Mouse (Mus musculus) heart, embryonic 11.5 days (tissue): ENCODE measurements around the gene Ryk. TPM values are rescaled to one million over a fixed set of nuclear protein-coding genes. Genes with fewer than 3 reads are reported as not detected.

Experiments used
- ATAC-seq: fragments of 200-750 bp; cut with Nextera tagmentation; replicated peaks from 2 replicates; pipeline ENCODE4 v1.8.0; 2017; ENCODE audit warnings: moderate library complexity; ENCODE audit not compliant: insufficient number of reproducible peaks, low FRiP score, low TSS enrichment
- H3K27ac ChIP-seq: fragments of 300-500 bp; sonication (generic); 2 replicates; pipeline ENCODE4 v1.5.1; 2014; ENCODE audit warnings: mild to moderate bottlenecking, low read depth, low read length
- H3K27me3 ChIP-seq: fragments of 300-500 bp; sonication (generic); 2 replicates; pipeline ENCODE4 v1.6.1; 2014; ENCODE audit warnings: mild to moderate bottlenecking, low read length, mixed read lengths; ENCODE audit not compliant: control insufficient read depth, insufficient read depth
- H3K36me3 ChIP-seq: fragments of 300-500 bp; sonication (generic); 2 replicates; pipeline ENCODE4 v1.6.1; 2014; ENCODE audit warnings: mild to moderate bottlenecking, low read length, moderate library complexity, mixed read lengths; ENCODE audit not compliant: control insufficient read depth, insufficient read depth
- H3K4me1 ChIP-seq: fragments of 300-500 bp; sonication (generic); 2 replicates; pipeline ENCODE4 v1.6.1; 2014; ENCODE audit warnings: low read length; ENCODE audit not compliant: control insufficient read depth, insufficient read depth
- H3K4me2 ChIP-seq: fragments of 300-500 bp; sonication (generic); 2 replicates; pipeline ENCODE4 v1.6.1; 2014; ENCODE audit warnings: mild to moderate bottlenecking, moderate library complexity
- H3K4me3 ChIP-seq: fragments of 300-500 bp; sonication (generic); 2 replicates; pipeline ENCODE4 v1.5.1; 2014; ENCODE audit warnings: low read depth, low read length
- H3K9ac ChIP-seq: fragments of 300-500 bp; sonication (generic); 2 replicates; pipeline ENCODE4 v1.6.1; 2014; ENCODE audit warnings: mild to moderate bottlenecking, low read depth, low read length, moderate library complexity
- H3K9me3 ChIP-seq: fragments of 300-500 bp; sonication (generic); replicated peaks from 2 replicates; pipeline ENCODE4 v1.6.1; 2016; ENCODE audit warnings: low read length; ENCODE audit not compliant: control insufficient read depth
- WGBS: fragments of 180-500 bp; shearing (Covaris S2); extraction: QIAGEN DNeasy Blood & Tissue Kit; methylation state at CpG from one replicate; pipeline ENCODE4 v1.1.7; 2014; ENCODE audit not compliant: insufficient replicate concordance; 5-methylcytosine and 5-hydroxymethylcytosine counted together
- polyA plus RNA-seq: library from polyadenylated mRNA; unstranded; fragments of >200 nt; fragmentation: Nextera tagmentation; extraction: Ambion mirVana; gene quantifications from 2 replicates; pipeline ENCODE4 v1.2.1, GENCODE M21; 2014

Ryk gene
- polyA plus RNA-seq, 1 experiment from 2014 or later, result 20.4 TPM

GRCm38 (mm10) chr9:102915292-102915854, 80.7 kb downstream of the Ryk start:
- H3K4me1 ChIP-seq, result peaks cover 16% of the 10 kb centered on the region
- ATAC-seq, result no peak
- H3K9me3 ChIP-seq, result no peaks in the 10 kb centered on the region
- H3K4me3 ChIP-seq, result no peak overlapping the region
- H3K27me3 ChIP-seq, result no peaks in the 10 kb centered on the region
- H3K9ac ChIP-seq, result no peak overlapping the region
- no peak overlapping the region for H3K4me2 ChIP-seq
- peaks cover 6% of the 10 kb centered on the region; the same call in 1 of the 2 replicates for H3K36me3 ChIP-seq
- H3K27ac ChIP-seq, result peak overlapping the region; percentile 7; the same call in 1 of the 2 replicates
- WGBS, result 56% methylated on average over 3 of the region's 3 CpGs

DNA sequence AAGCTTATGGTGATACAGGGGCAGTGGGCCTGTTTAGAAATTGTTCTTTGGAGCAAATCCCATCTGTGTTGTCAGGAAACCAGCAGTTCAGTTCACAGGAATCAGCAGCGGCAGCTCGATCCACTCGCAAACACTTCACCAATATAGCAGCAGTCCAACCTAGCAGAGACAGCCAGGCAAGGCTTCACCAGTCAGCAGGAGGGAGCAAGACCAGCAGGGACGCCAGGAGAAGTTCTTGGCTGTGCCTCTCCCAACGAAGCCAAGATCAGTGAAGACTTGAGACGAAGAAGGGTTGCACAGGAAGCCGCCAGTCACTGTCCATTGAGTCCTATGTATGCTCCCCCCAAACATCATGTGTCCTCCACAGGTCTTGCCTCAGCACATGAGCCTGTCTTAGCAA, 81.4 kb downstream of the Ryk start:
- no peak overlapping the region for H3K4me2 ChIP-seq
- WGBS, result 86% methylated on average over 7 of the region's 7 CpGs
- peak overlapping the region; percentile 7; the same call in 1 of the 2 replicates for H3K27ac ChIP-seq
- H3K27me3 ChIP-seq, result no peaks in the 10 kb centered on the region
- peaks cover 3% of the 10 kb centered on the region; the same call in 1 of the 2 replicates for H3K36me3 ChIP-seq
- no peak for ATAC-seq
- no peak overlapping the region for H3K4me3 ChIP-seq
- no peaks in the 10 kb centered on the region for H3K9me3 ChIP-seq
- peaks cover 16% of the 10 kb centered on the region for H3K4me1 ChIP-seq
- no peak overlapping the region for H3K9ac ChIP-seq

GRCm38 (mm10) chr9:102917532-102918129, 82.9 kb downstream of the Ryk start:
- H3K4me3 ChIP-seq, result no peak overlapping the region
- H3K9me3 ChIP-seq, result no peaks in the 10 kb centered on the region
- H3K27me3 ChIP-seq, result no peaks in the 10 kb centered on the region
- H3K4me1 ChIP-seq, result peaks cover 16% of the 10 kb centered on the region
- WGBS, result 79% methylated on average over 8 of the region's 8 CpGs
- no peak overlapping the region for H3K27ac ChIP-seq
- no peak for ATAC-seq
- no peak overlapping the region for H3K4me2 ChIP-seq
- no peak overlapping the region for H3K9ac ChIP-seq
- H3K36me3 ChIP-seq, result no peaks in the 10 kb centered on the region

DNA sequence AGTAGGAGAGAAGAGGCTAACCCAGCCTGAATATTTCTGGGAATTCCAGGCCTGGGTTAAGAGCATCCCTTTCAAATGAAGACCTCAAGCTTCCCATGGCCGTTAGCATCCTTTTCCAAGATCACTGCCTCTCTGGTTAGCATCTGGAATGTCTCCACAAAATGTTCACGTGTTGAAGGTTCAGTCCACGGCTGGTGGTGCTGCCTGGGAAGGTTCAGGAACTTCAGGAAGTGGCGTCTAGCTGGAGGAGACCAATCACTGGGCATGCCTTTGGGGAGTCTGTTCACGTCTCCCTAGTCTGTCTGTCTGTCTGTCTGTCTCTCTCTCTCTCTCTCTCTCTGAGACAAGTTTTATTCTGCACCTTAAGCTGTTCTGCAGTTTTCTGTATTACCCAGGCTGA, 84.8 kb downstream of the Ryk start:
- H3K4me1 ChIP-seq, result peaks cover 25% of the 10 kb centered on the region
- H3K4me3 ChIP-seq, result no peak overlapping the region
- no peaks in the 10 kb centered on the region for H3K36me3 ChIP-seq
- no peak overlapping the region for H3K4me2 ChIP-seq
- H3K9me3 ChIP-seq, result no peaks in the 10 kb centered on the region
- H3K9ac ChIP-seq, result no peak overlapping the region
- H3K27me3 ChIP-seq, result no peaks in the 10 kb centered on the region
- 48% methylated on average over 5 of the region's 5 CpGs for WGBS
- no peak overlapping the region for H3K27ac ChIP-seq
- ATAC-seq, result no peak

GRCm38 (mm10) chr9:102921791-102922190, 87.1 kb downstream of the Ryk start:
- no peaks in the 10 kb centered on the region for H3K27me3 ChIP-seq
- no peak overlapping the region for H3K27ac ChIP-seq
- peaks cover 15% of the 10 kb centered on the region; the same call in 1 of the 2 replicates for H3K4me1 ChIP-seq
- WGBS, result 83% methylated on average over 13 of the region's 13 CpGs
- no peaks in the 10 kb centered on the region for H3K36me3 ChIP-seq
- no peak overlapping the region for H3K9ac ChIP-seq
- ATAC-seq, result no peak
- no peaks in the 10 kb centered on the region for H3K9me3 ChIP-seq
- no peak overlapping the region for H3K4me3 ChIP-seq
- no peak overlapping the region for H3K4me2 ChIP-seq

- Histone ChIP-seq H3K9ac (no peak overlapping the region), H3K4me1 (peaks cover 15% of the 10 kb centered on the region; the same call in 1 of the 2 replicates), H3K36me3 (no peaks in the 10 kb centered on the region), H3K4me2 (no peak overlapping the region), H3K9me3 (no peaks in the 10 kb centered on the region), H3K4me3 (no peak overlapping the region), H3K27me3 (no peaks in the 10 kb centered on the region), H3K27ac (no peak overlapping the region)
- 79% methylated on average over 7 of the region's 7 CpGs for WGBS
- ATAC-seq, result no peak
Observed at GRCm38 (mm10) chr9:102922866-102923434, 88.2 kb downstream of the Ryk start.

- H3K27me3 ChIP-seq, result no peaks in the 10 kb centered on the region
- H3K4me3 ChIP-seq, result no peak overlapping the region
- no peak overlapping the region for H3K27ac ChIP-seq
- 59% methylated on average over 11 of the region's 11 CpGs for WGBS
- no peaks in the 10 kb centered on the region for H3K9me3 ChIP-seq
- H3K36me3 ChIP-seq, result no peaks in the 10 kb centered on the region
- no peak overlapping the region for H3K9ac ChIP-seq
- peaks cover 15% of the 10 kb centered on the region; the same call in 1 of the 2 replicates for H3K4me1 ChIP-seq
- H3K4me2 ChIP-seq, result no peak overlapping the region
- ATAC-seq, result no peak
Observed at GRCm38 (mm10) chr9:102923836-102924235, 89.1 kb downstream of the Ryk start.

DNA sequence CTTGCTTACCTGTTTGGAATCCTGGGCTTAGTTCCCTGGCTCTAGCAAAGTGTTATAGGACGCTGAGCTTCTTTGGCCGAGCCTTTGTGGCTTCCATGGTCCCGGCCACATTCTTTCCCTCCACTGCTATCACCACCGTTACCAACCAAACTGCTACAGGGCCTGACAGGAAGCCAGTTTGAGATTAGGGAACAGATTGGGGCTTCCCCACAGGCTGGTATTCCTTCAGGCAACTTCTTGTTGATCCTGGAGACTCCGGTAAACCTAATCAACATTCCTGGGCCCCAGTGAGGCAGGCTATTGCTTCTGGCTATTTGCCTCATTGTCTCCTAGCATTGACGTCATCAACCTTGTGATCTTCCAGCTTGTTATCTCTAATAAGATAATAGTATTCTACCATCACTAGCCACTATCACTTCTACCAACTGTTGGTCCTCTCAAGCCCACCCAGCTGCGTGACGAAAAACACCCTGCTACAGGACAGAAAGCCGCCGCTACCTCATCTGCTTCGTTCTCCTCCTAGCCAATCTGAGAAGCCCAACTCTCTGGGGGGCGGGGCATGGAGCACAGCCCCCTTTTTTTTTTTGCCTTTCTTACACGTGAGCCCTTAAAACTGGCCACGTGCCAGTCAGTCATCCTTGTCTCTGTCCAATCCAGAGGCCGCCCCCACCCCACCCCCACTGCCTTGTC, 90.1 kb downstream of the Ryk start:
- peak; percentile 71 for ATAC-seq
- H3K4me1 ChIP-seq, result peaks cover 15% of the 10 kb centered on the region; the same call in 1 of the 2 replicates
- 34% methylated on average over 15 of the region's 15 CpGs for WGBS
- H3K9me3 ChIP-seq, result no peaks in the 10 kb centered on the region
- no peak overlapping the region for H3K9ac ChIP-seq
- no peak overlapping the region for H3K4me3 ChIP-seq
- H3K27ac ChIP-seq, result no peak overlapping the region
- no peaks in the 10 kb centered on the region for H3K36me3 ChIP-seq
- no peaks in the 10 kb centered on the region for H3K27me3 ChIP-seq
- peak overlapping the region; percentile 39 for H3K4me2 ChIP-seq
